Mouse (Mus musculus) forebrain, embryonic 12.5 days (tissue): ENCODE measurements around the gene Efhb. TPM values are rescaled to one million over a fixed set of nuclear protein-coding genes. Genes with fewer than 3 reads are reported as not detected.

ENCODE experiments used
- ATAC-seq: fragments of 200-750 bp; cut with Nextera tagmentation; 2 replicates; pipeline ENCODE4 v1.8.0; 2017; ENCODE audit warnings: moderate TSS enrichment; ENCODE audit not compliant: low FRiP score
- H3K27ac ChIP-seq: fragments of 300-500 bp; sonication (generic); 2 replicates; pipeline ENCODE4 v1.5.1; 2016; ENCODE audit warnings: mild to moderate bottlenecking
- H3K27me3 ChIP-seq: fragments of 300-500 bp; sonication (generic); 2 replicates; pipeline ENCODE4 v1.6.1; 2016; ENCODE audit warnings: mild to moderate bottlenecking
- H3K36me3 ChIP-seq: fragments of 300-500 bp; sonication (generic); replicated peaks from 2 replicates; pipeline ENCODE4 v1.6.1; 2016; ENCODE audit warnings: mild to moderate bottlenecking
- H3K4me1 ChIP-seq: fragments of 300-500 bp; sonication (generic); 2 replicates; pipeline ENCODE4 v1.6.1; 2016
- H3K4me2 ChIP-seq: fragments of 300-500 bp; sonication (generic); 2 replicates; pipeline ENCODE4 v1.6.1; 2016; ENCODE audit warnings: mild to moderate bottlenecking, moderate library complexity
- H3K4me3 ChIP-seq: fragments of 300-500 bp; sonication (generic); replicated peaks from 2 replicates; pipeline ENCODE4 v1.5.1; 2016; ENCODE audit warnings: mild to moderate bottlenecking
- H3K9ac ChIP-seq: fragments of 300-500 bp; sonication (generic); 2 replicates; pipeline ENCODE4 v1.6.1; 2016; ENCODE audit warnings: mild to moderate bottlenecking
- H3K9me3 ChIP-seq: fragments of 300-500 bp; sonication (generic); 2 replicates; pipeline ENCODE4 v1.6.1; 2016
- WGBS: fragments of 180-500 bp; shearing (Covaris S2); methylation state at CpG from one replicate; pipeline ENCODE4 v1.1.7; 2016; 5-methylcytosine and 5-hydroxymethylcytosine counted together
- polyA plus RNA-seq: library from polyadenylated mRNA; unstranded; fragments of >200 nt; fragmentation: Nextera tagmentation; extraction: Ambion mirVana; gene quantifications from 2 replicates; pipeline ENCODE4 v1.2.1, GENCODE M21; 2016

Gene Efhb
- polyA plus RNA-seq, 1 experiment from 2014 or later = 0.95 TPM

DNA sequence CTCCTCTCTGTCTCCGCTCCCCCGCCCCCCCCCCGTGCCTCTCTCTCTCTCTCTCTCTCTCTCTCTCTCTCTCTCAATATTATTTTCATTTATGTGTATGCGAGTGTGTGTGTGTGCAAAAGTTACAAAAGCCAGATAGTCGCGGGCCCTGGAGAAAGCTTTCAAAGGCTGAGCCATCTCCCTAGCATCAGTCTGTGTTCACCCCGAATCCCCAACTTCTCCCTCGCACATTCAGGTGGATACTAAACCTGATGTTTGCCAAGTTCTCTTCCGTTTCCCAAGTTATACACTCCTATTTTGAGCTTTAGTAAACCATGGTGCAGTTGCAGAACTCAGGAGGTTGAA is 347 bp upstream of the Efhb start:
- H3K27ac ChIP-seq = no peak overlapping the region
- 16% methylated on average over 7 of the region's 9 CpGs for WGBS
- H3K4me2 ChIP-seq = peak overlapping the region; percentile 60
- no peaks in the 10 kb centered on the region for H3K9me3 ChIP-seq
- peak; percentile 57; the same call in 1 of the 2 replicates for ATAC-seq
- no peaks in the 10 kb centered on the region for H3K27me3 ChIP-seq
- no peaks in the 10 kb centered on the region for H3K36me3 ChIP-seq
- H3K4me1 ChIP-seq = peaks cover 9% of the 10 kb centered on the region
- H3K9ac ChIP-seq = peak overlapping the region; percentile 46
- peak overlapping the region; percentile 41 for H3K4me3 ChIP-seq

GRCm38 (mm10) chr17:53456742-53457141 is 6.4 kb downstream of the Efhb start:
- WGBS = 95% methylated on average over 1 of the region's 1 CpGs

GRCm38 (mm10) chr17:53456152-53456551 is 7.0 kb downstream of the Efhb start:
- no peak overlapping the region for H3K9ac ChIP-seq
- 88% methylated on average over 2 of the region's 2 CpGs for WGBS
- no peak overlapping the region for H3K27ac ChIP-seq

More at GRCm38 (mm10) chr17:53456742-53457141, 6.4 kb downstream of the Efhb start:
- H3K9ac ChIP-seq = no peak overlapping the region
- no peaks in the 10 kb centered on the region for H3K36me3 ChIP-seq
- no peak overlapping the region for H3K4me2 ChIP-seq
- H3K9me3 ChIP-seq = peaks cover 6% of the 10 kb centered on the region; the same call in 1 of the 2 replicates
- no peak overlapping the region for H3K27ac ChIP-seq
- H3K4me3 ChIP-seq = no peak overlapping the region
- no peaks in the 10 kb centered on the region for H3K4me1 ChIP-seq
- H3K27me3 ChIP-seq = no peaks in the 10 kb centered on the region
- ATAC-seq = no peak

DNA sequence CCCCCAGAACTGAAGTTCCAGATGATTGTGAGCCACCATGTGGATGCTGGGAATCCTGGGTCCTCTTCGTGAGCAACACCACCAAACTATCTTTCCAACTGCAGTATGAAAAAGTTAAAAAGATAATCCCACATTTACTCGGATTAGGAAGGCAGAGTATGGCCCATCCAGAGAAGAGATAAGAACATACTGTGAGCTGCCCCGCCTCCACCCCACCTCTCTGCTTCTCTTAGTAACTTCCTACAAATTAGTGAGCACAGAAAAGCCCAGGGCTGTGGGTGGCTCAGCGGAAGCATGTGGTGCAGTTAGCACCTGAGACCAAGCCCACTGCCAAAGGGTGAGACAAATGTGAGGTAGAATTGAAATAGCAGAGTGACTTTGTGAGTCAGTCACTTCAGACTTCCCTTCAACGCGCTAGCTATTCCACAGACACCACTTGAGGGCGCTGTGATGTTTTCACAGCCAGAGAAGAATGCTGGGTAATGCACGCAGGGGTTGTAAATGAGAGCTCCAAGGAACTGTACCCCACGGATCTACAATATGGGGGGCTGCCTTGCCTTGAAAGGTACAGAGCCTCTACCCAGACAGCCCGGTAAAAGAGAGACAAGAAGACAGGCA is 60.3 kb downstream of the Efhb start:
- 47% methylated on average over 10 of the region's 10 CpGs for WGBS
- Histone ChIP-seq H3K4me3 (no peak overlapping the region), H3K4me1 (no peaks in the 10 kb centered on the region), H3K27ac (no peak overlapping the region), H3K4me2 (no peak overlapping the region), H3K9me3 (no peaks in the 10 kb centered on the region), H3K9ac (no peak overlapping the region), H3K27me3 (no peaks in the 10 kb centered on the region), H3K36me3 (no peaks in the 10 kb centered on the region)
- no peak for ATAC-seq

More at GRCm38 (mm10) chr17:53456152-53456551, 7.0 kb downstream of the Efhb start:
- no peak overlapping the region for H3K4me3 ChIP-seq
- no peaks in the 10 kb centered on the region for H3K36me3 ChIP-seq
- ATAC-seq = no peak
- H3K27me3 ChIP-seq = no peaks in the 10 kb centered on the region
- no peaks in the 10 kb centered on the region for H3K4me1 ChIP-seq
- H3K9me3 ChIP-seq = peaks cover 6% of the 10 kb centered on the region; the same call in 1 of the 2 replicates
- H3K4me2 ChIP-seq = no peak overlapping the region

DNA sequence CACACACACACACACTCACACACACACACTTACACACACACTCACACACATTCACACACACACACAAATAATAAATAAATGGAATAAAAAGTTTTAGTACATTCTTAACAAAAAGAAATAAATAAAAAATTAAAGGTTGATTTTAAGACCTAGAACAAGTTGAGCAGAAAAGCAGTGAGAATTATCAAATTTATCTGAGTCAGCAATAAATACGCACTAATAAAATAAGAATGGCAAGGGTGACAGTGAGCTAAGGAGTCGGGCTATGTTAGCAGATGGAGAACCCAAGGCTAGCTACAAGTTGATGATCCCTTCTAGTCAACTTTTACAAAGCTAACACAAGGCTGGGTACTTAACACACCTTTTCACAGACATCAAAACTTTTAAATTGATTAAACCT is 69.9 kb downstream of the Efhb start:
- Histone ChIP-seq H3K36me3 (no peaks in the 10 kb centered on the region), H3K4me3 (no peak overlapping the region), H3K27me3 (no peaks in the 10 kb centered on the region), H3K4me1 (no peaks in the 10 kb centered on the region), H3K4me2 (no peak overlapping the region), H3K9ac (no peak overlapping the region), H3K9me3 (no peaks in the 10 kb centered on the region), H3K27ac (no peak overlapping the region)
- ATAC-seq = no peak
- WGBS = 89% methylated on average over 2 of the region's 2 CpGs

DNA sequence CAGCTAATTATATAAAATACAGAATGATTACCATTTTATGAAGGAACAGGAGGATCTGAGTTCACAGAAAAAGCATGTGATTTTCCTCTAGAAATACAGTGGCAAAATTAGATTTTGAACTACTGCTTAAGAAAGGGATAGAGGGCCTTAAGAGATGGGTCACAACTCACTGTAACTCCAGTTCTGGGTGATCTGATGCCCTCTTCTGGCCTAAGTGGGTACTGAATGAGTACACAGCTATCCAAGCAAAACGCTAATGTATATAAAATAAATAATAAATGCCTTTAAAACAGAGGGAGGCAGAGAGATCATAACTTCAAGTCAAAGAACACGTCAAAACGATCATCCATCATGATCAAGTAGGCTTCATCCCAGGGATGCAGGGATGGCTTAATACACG is 73.6 kb downstream of the Efhb start:
- 42% methylated on average over 4 of the region's 4 CpGs for WGBS
- ATAC-seq = no peak
- no peaks in the 10 kb centered on the region for H3K4me1 ChIP-seq

DNA sequence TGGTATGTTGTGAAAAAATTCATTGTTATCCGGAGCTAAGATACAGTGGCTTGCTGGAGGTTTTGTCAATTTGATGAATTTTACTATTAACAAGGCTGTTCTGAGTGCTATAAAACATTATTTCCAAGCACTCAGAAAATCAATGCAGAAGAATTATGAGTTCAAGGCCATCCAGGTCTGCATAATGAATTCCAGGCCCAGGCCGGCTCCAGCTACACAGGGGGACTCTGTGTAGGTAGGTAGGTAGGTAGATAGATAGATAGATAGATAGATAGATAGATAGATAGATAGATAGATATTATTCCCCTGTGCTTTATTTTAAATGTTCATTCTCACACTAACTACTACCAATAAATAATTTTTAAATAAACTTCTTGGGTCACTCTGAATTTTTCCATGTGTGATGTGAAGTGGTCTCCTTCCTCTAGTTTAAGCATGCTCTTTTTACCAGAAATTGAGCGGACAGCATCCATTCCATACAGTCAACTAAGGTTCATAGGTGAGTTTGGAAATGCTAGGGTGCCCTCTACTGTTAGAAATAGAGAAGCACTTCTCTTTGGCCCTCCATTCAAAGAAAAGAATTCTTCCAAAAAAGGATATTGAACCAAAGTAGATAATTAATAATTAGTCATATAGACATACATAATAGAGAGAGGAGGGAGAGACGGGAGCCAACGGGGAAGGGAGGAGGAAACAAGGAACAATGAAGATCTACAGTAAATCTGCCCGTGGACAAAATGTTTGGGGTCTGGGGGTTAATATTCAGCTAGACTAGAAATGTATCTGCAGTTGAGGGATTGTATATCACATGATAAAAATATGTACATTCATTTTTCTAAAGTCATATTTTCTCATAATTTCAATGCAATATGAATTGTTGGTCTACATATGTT is 75.3 kb downstream of the Efhb start:
- Histone ChIP-seq H3K9ac (no peak overlapping the region), H3K36me3 (no peaks in the 10 kb centered on the region), H3K4me2 (no peak overlapping the region), H3K27ac (no peak overlapping the region), H3K4me1 (no peaks in the 10 kb centered on the region), H3K27me3 (no peaks in the 10 kb centered on the region), H3K4me3 (no peak overlapping the region), H3K9me3 (no peaks in the 10 kb centered on the region)
- ATAC-seq = peak; percentile 65; the same call in 1 of the 2 replicates
- WGBS = 52% methylated on average over 6 of the region's 6 CpGs

More for the DNA sequence above, 73.6 kb downstream of the Efhb start:
- no peaks in the 10 kb centered on the region for H3K36me3 ChIP-seq
- no peak overlapping the region for H3K9ac ChIP-seq
- H3K4me3 ChIP-seq = no peak overlapping the region
- no peaks in the 10 kb centered on the region for H3K9me3 ChIP-seq
- no peaks in the 10 kb centered on the region for H3K27me3 ChIP-seq
- H3K4me2 ChIP-seq = no peak overlapping the region
- H3K27ac ChIP-seq = no peak overlapping the region

- Histone ChIP-seq H3K27me3 (no peaks in the 10 kb centered on the region), H3K9me3 (no peaks in the 10 kb centered on the region), H3K36me3 (no peaks in the 10 kb centered on the region), H3K4me3 (no peak overlapping the region), H3K4me1 (no peaks in the 10 kb centered on the region), H3K9ac (no peak overlapping the region), H3K27ac (no peak overlapping the region), H3K4me2 (no peak overlapping the region)
- no peak for ATAC-seq
- 60% methylated on average over 6 of the region's 6 CpGs for WGBS
Measured at GRCm38 (mm10) chr17:53386863-53387262, 76.3 kb downstream of the Efhb start.

- no peak for ATAC-seq
- H3K27me3 ChIP-seq = no peaks in the 10 kb centered on the region
- H3K4me3 ChIP-seq = no peak overlapping the region
- WGBS = 89% methylated on average over 6 of the region's 6 CpGs
- no peak overlapping the region for H3K9ac ChIP-seq
- H3K27ac ChIP-seq = no peak overlapping the region
- no peaks in the 10 kb centered on the region for H3K9me3 ChIP-seq
- no peak overlapping the region for H3K4me2 ChIP-seq
- H3K36me3 ChIP-seq = no peaks in the 10 kb centered on the region
- no peaks in the 10 kb centered on the region for H3K4me1 ChIP-seq
Measured at GRCm38 (mm10) chr17:53364111-53364510, 99.0 kb downstream of the Efhb start.

Other genes with a start within 250 kb of the Efhb start
- gene Rab5a, start 15.9 kb upstream of the Efhb start, polyA plus RNA-seq = 96.9 and 106 TPM in 2 replicates
- gene Pp2d1, start 76.1 kb upstream of the Efhb start, polyA plus RNA-seq = 0.29 and 0.45 TPM in 2 replicates
- 7.4 and 8.1 TPM in 2 replicates for gene Kat2b, start 103.5 kb upstream of the Efhb start, polyA plus RNA-seq
- 53.0 and 56.3 TPM in 2 replicates for gene Sgo1, start 226.0 kb upstream of the Efhb start, polyA plus RNA-seq